Mouse (Mus musculus) embryonic fibroblast, embryonic 13.5 days (primary cell): ENCODE results near the gene Poglut1. TPM values are rescaled to one million over a fixed set of nuclear protein-coding genes. Genes with fewer than 3 reads are reported as not detected.

ENCODE experiments used
- H3K27ac ChIP-seq: 2 replicates; pipeline ENCODE4 v1.5.1; 2012; ENCODE audit warnings: low read length, control low read depth, inconsistent platforms; ENCODE audit not compliant: insufficient read depth
- H3K4me1 ChIP-seq: 2 replicates; pipeline ENCODE4 v1.6.1; 2011; ENCODE audit warnings: low read length; ENCODE audit not compliant: control insufficient read depth, insufficient read depth
- H3K4me3 ChIP-seq: 2 replicates; pipeline ENCODE4 v1.5.1; 2011; ENCODE audit warnings: mild to moderate bottlenecking, control low read depth, low read length; ENCODE audit not compliant: insufficient read depth
- CTCF ChIP-seq: IDR thresholded peaks from 2 replicates; pipeline ENCODE4 v1.5.1; 2011; ENCODE audit warnings: mild to moderate bottlenecking, control low read depth, low read length, moderate library complexity, borderline replicate concordance; ENCODE audit not compliant: insufficient read depth
- POLR2A ChIP-seq: IDR thresholded peaks from 2 replicates; pipeline ENCODE4 v1.6.1; 2011; ENCODE audit warnings: low read depth, mild to moderate bottlenecking, control low read depth, low read length, moderate library complexity
- polyA plus RNA-seq: library from polyadenylated mRNA; stranded (reverse); fragments of >200 nt; gene quantifications from 2 replicates; pipeline ENCODE4 v1.2.4, GENCODE M21; 2011; ENCODE audit warnings: low read depth; ENCODE audit not compliant: missing spikeins, insufficient read length

The Poglut1 gene
- polyA plus RNA-seq = 64.5 and 67.0 TPM in 2 replicates

- H3K4me3 ChIP-seq = peak within 1 kb of the TSS; percentile 64
- no peaks in the 10 kb centered on the region; the same call in none of the 2 replicates for H3K4me1 ChIP-seq
- H3K27ac ChIP-seq = no peak within 1 kb of the TSS
- TF ChIP-seq CTCF (no peak), POLR2A (peak; percentile 79)
Measured at GRCm38 (mm10) chr16:38549479-38550396, at the start of gene Poglut1. Poglut1 (minus strand) TSS chr16:38550258.

GRCm38 (mm10) chr16:38598986-38599680 is 49.1 kb upstream of the Poglut1 start:
- H3K4me1 ChIP-seq = peaks cover 3% of the 10 kb centered on the region
- no peak overlapping the region for H3K27ac ChIP-seq

DNA sequence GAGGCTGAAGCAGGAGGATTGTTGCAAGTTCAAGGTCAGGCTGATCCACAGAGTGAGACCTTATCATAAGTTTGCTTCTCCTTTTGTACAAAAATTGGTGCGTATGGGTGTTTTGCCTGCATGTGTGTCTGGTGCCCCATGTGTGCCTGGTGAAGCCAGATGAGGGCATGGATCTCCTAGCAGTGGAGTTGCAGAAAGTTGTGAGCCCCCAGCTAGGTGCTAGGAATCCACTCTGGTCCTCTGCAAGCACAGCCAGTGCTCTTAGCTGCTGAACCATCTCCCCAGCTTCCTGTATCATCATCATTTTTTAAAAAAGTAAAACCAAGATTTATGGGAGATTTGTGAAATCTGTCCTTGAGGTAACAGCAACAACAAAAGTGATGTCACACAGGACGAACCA is 46.6 kb upstream of the Poglut1 start:
- peaks cover 3% of the 10 kb centered on the region for H3K4me1 ChIP-seq
- no peak overlapping the region for H3K27ac ChIP-seq
- no peak for TF ChIP-seq CTCF
- no peak for TF ChIP-seq POLR2A
- no peak overlapping the region for H3K4me3 ChIP-seq

More at GRCm38 (mm10) chr16:38598986-38599680, 49.1 kb upstream of the Poglut1 start:
- H3K4me3 ChIP-seq = no peak overlapping the region
- TF ChIP-seq POLR2A (no peak), CTCF (no peak)

GRCm38 (mm10) chr16:38596099-38596498 is 46.0 kb upstream of the Poglut1 start:
- no peak overlapping the region for H3K4me3 ChIP-seq

DNA sequence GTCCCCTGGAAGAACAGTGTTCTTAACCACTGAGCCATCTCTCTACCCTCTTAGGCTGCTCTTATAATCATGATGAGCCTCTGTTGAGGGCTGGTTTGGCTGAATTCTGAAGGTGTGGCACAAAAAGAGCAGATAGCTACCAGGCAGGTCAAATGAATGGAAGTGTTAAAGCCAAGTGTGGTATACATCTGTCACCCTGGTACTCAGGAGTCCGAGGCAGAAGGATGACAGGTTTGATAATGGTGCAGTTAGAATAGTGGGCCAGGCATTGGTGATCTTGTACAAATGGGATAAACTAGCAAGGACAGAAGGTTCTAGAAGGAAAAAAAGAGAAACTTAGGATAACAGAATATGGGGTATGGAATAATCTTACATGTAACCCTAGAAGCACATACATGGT is 44.4 kb upstream of the Poglut1 start:
- no peak overlapping the region for H3K4me3 ChIP-seq
- H3K27ac ChIP-seq = no peak overlapping the region
- TF ChIP-seq POLR2A = no peak
- TF ChIP-seq CTCF = no peak
- H3K4me1 ChIP-seq = peaks cover 1% of the 10 kb centered on the region

More at GRCm38 (mm10) chr16:38596099-38596498, 46.0 kb upstream of the Poglut1 start:
- Histone ChIP-seq H3K27ac (no peak overlapping the region), H3K4me1 (peaks cover 3% of the 10 kb centered on the region)
- TF ChIP-seq CTCF (no peak), POLR2A (no peak)

GRCm38 (mm10) chr16:38592946-38593345 is 42.9 kb upstream of the Poglut1 start:
- TF ChIP-seq CTCF (no peak), POLR2A (no peak)
- Histone ChIP-seq H3K4me3 (no peak overlapping the region), H3K4me1 (no peaks in the 10 kb centered on the region), H3K27ac (no peak overlapping the region)

GRCm38 (mm10) chr16:38592026-38592678 is 42.1 kb upstream of the Poglut1 start:
- no peak for TF ChIP-seq CTCF
- TF ChIP-seq POLR2A = no peak
- Histone ChIP-seq H3K4me3 (no peak overlapping the region), H3K4me1 (no peaks in the 10 kb centered on the region), H3K27ac (no peak overlapping the region)

DNA sequence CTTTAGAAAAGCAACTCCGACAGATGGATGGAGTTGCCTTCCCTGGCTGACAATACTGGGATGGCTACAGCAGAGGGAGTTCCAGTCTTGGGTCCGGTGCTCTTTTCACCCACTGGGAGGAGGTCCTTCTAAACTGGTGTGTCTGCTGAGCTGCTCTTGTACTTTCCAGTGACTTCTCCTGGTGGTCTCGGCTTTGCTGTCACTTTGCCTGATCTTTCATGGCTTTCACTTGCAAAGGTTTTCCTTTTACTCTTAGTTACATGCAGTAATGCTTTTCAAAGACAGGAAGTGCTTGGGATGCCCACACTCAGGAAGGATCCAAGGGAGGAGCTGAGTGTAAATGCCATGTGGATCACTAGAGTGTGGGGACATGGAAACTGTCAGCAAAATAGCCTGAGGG is 41.4 kb upstream of the Poglut1 start:
- Histone ChIP-seq H3K4me1 (no peaks in the 10 kb centered on the region), H3K27ac (no peak overlapping the region), H3K4me3 (no peak overlapping the region)
- no peak for TF ChIP-seq POLR2A
- no peak for TF ChIP-seq CTCF

DNA sequence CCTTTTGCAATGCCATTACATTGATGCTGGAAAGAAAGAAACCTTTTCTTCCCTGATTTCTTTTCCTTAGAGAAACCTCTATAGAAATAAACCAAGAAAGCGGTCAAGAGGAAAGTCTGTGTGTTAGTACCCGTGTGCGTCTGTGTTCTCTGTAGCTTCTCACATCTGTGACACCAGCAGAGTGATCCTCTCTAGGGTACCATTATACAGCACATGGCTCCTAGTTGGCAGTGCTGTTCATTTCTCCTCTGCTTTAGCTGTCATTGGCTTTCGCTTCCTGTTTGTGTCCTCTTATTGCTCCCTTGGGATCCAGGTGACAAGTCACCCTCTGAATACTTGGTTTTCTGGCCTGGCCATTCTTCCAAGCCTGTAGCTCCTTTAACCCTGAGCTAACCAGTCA is 37.5 kb upstream of the Poglut1 start:
- no peak overlapping the region for H3K27ac ChIP-seq
- TF ChIP-seq CTCF = no peak
- no peak for TF ChIP-seq POLR2A
- no peak overlapping the region for H3K4me3 ChIP-seq
- no peaks in the 10 kb centered on the region for H3K4me1 ChIP-seq

DNA sequence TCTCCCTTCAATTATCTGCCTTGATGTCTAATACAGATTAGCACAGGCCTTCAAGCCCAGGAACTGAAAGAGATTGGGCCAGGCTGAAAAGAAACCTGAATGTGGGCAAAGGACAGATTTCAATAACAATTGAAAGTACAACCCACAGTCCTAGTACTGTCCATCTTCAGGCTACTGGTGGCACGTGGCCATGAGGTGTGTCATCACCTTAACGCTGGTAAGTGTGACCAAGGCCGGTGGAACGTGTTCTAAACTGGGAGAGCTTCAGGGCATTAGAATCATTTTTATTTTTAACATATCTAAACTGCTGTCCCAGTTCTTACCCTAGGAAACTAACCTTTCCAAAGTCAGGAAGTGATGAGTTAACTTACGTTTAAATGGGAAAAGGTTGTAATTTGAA is 37.1 kb upstream of the Poglut1 start:
- TF ChIP-seq CTCF (no peak), POLR2A (no peak)
- no peak overlapping the region for H3K4me3 ChIP-seq

More for the DNA sequence above, 37.1 kb upstream of the Poglut1 start:
- Histone ChIP-seq H3K27ac (no peak overlapping the region), H3K4me1 (no peaks in the 10 kb centered on the region)
